Mouse (Mus musculus): ENCODE measurements around the gene Psmc3. TPM values are rescaled to one million over a fixed set of nuclear protein-coding genes. Genes with fewer than 3 reads are reported as not detected.

Gene Psmc3
- 74.5 TPM for polyA plus RNA-seq (2014; fragmentation: Illumina TruSeq; extraction: RNeasy Lipid Tissue Mini Kit (QIAGEN cat#74804); ENCODE audit: low replicate concordance)

DNA sequence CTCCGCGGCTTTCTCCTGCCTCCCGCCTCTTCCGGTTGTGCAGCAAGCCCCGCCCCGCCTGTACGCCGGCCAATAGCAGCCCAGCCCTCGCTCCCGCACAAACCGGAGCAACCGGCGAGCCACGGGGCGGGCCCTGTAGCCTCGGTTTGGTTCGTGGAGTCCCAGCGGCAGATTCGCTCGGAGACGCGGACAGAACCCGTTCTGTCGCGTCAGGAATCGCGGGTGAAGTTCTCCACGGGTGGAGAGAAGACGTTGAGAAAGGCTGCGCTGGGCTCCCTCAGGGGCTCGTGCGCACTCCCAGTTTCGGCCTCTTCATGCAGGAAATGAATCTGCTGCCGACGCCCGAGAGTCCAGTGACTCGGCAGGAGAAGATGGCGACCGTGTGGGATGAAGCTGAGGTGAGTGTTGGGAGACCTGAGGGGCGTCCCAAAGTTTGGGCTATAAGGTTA is at the start of gene Psmc3:
Gene Psmc3 (plus strand): TSS at position 76 of the 449 bp plus-strand sequence.

DNA sequence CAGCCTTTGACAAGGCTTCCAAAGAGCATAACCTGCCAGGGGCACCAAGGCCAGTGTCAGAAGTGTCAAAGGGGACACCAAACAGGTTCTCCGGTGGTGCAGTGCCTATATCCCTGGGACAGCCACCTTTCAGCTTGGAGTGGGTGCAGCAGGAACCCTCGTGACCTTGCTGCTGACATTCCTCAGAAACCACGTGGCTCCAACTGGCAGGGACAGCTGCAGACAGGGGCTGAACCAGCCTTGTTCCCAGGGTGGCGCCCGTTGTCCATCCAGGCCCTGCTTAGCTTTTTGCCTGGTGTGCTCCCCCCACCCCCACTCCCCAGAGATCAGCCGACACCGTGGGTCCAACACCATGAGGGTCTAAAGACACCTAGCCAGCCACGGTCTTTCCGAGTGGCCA is 18.4 kb upstream of the Psmc3 start, which contains the start of gene Rapsn:
Gene Rapsn (plus strand): TSS at position 236 of the 400 bp plus-strand sequence.

DNA sequence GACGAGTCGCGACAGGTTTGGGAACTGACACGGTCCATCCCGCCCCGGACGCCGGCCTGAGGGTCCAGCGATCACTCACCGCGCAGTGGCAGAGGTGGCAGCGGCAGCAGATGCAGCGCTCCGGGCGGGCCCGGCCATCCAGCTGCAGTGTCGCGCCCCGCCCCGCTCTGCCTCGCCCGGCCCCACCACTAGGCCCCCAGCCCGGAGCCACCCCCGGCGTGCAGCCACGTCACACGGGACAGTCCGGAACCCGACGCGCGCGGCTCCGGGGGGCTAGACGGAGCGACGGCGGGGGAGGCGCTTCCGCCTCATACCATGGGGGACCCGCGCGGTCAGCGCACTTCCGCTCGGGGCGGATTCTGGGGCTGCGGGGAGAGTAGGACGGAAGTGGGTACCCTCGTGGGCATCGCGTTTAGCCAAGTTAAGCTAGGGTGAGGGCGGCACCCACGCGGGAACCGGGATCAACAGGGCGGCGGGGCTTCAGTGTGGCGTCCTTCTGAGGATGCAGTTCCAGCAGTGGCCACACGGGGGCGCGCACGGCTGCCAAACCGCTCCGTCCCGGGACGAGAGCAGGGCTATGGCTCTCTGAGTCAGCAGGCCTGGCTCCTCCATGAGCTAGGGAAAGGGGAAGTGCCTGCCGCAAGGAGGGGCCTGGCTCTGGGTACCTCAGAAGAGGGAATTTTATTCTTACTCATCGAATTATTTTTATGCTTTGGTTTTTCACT is 16.4 kb downstream of the Psmc3 start, which contains the start of gene Slc39a13:
Gene Slc39a13 (minus strand): TSS at position 342 of the 725 bp plus-strand sequence.

DNA sequence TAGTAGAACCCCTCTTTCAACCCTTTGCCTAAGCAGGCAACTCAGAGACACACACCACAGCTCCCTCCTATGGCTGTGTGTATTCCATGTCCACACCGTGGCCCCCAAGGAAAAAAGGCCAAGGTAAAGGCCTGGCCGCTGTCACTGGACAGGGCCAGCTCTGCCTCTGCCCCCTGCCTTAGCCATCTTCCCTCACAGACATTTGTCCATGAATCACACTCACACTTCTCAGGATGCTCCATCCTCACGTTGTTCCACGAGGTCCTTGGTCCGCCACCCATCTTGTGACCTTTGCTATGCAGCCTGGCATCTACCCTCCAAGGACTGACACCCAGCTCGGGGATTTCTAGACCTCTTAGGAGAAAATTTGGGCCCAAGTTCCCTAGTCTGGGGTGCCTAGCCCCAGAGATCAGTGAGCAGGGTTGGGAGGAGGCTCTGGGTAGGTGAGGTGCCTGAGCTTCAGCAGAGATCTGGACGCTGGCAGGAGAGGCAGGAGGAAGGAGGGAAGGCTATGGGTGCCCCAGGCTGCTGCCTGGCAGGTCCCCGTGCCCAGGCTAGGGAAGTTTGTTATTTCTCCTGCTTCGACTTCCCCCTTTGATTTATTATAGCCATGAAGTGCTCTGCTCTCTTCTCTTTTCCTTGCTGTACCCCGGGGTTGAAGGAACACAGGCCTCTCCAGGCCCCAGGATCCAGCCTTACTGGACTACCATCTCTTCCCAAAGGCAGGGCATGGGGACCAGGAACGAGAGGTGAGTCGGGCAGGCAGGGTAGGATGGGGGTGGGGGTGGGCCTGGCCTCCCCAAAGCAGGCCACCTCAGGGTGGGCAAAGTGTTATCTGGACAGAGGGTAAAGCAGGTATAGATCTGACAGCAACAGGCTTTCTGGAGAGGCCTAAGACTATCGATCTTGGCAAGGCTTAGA is 28.2 kb downstream of the Psmc3 start, which contains the start of gene Spi1:
Gene Spi1 (plus strand): TSS at position 616 of the 921 bp plus-strand sequence.

Other genes with a start within 250 kb of the Psmc3 start
- gene Mtch2, start 206.9 kb upstream of the Psmc3 start, polyA plus RNA-seq (2014; fragmentation: Illumina TruSeq; extraction: RNeasy Lipid Tissue Mini Kit (QIAGEN cat#74804); ENCODE audit: low replicate concordance): 2,180 TPM
- not detected for gene C1qtnf4, start 168.1 kb upstream of the Psmc3 start, polyA plus RNA-seq (2014; fragmentation: Illumina TruSeq; extraction: RNeasy Lipid Tissue Mini Kit (QIAGEN cat#74804); ENCODE audit: low replicate concordance)
- 5.5 TPM for gene Kbtbd4, start 149.3 kb upstream of the Psmc3 start, polyA plus RNA-seq (2014; fragmentation: Illumina TruSeq; extraction: RNeasy Lipid Tissue Mini Kit (QIAGEN cat#74804); ENCODE audit: low replicate concordance)
- 126 TPM for gene Ndufs3, start 149.2 kb upstream of the Psmc3 start, polyA plus RNA-seq (2014; fragmentation: Illumina TruSeq; extraction: RNeasy Lipid Tissue Mini Kit (QIAGEN cat#74804); ENCODE audit: low replicate concordance)
- 84.7 TPM for gene Celf1, start 113.6 kb upstream of the Psmc3 start, polyA plus RNA-seq (2014; fragmentation: Illumina TruSeq; extraction: RNeasy Lipid Tissue Mini Kit (QIAGEN cat#74804); ENCODE audit: low replicate concordance)
- not detected for gene Rapsn, start 18.4 kb upstream of the Psmc3 start, polyA plus RNA-seq (2014; fragmentation: Illumina TruSeq; extraction: RNeasy Lipid Tissue Mini Kit (QIAGEN cat#74804); ENCODE audit: low replicate concordance)
- gene Slc39a13, start 16.4 kb downstream of the Psmc3 start, polyA plus RNA-seq (2014; fragmentation: Illumina TruSeq; extraction: RNeasy Lipid Tissue Mini Kit (QIAGEN cat#74804); ENCODE audit: low replicate concordance): 0.89 TPM
- gene Spi1, start 28.4 kb downstream of the Psmc3 start, polyA plus RNA-seq (2014; fragmentation: Illumina TruSeq; extraction: RNeasy Lipid Tissue Mini Kit (QIAGEN cat#74804); ENCODE audit: low replicate concordance): 2.4 TPM
- gene Mybpc3, start 64.1 kb downstream of the Psmc3 start, polyA plus RNA-seq (2014; fragmentation: Illumina TruSeq; extraction: RNeasy Lipid Tissue Mini Kit (QIAGEN cat#74804); ENCODE audit: low replicate concordance): not detected
- 3.3 TPM for gene Madd, start 129.8 kb downstream of the Psmc3 start, polyA plus RNA-seq (2014; fragmentation: Illumina TruSeq; extraction: RNeasy Lipid Tissue Mini Kit (QIAGEN cat#74804); ENCODE audit: low replicate concordance)
- gene Nr1h3, start 148.8 kb downstream of the Psmc3 start, polyA plus RNA-seq (2014; fragmentation: Illumina TruSeq; extraction: RNeasy Lipid Tissue Mini Kit (QIAGEN cat#74804); ENCODE audit: low replicate concordance): 0.48 TPM
- gene Acp2, start 148.9 kb downstream of the Psmc3 start, polyA plus RNA-seq (2014; fragmentation: Illumina TruSeq; extraction: RNeasy Lipid Tissue Mini Kit (QIAGEN cat#74804); ENCODE audit: low replicate concordance): 35.3 TPM
- 21.9 TPM for gene Ddb2, start 183.0 kb downstream of the Psmc3 start, polyA plus RNA-seq (2014; fragmentation: Illumina TruSeq; extraction: RNeasy Lipid Tissue Mini Kit (QIAGEN cat#74804); ENCODE audit: low replicate concordance)
- not detected for gene Pacsin3, start 201.9 kb downstream of the Psmc3 start, polyA plus RNA-seq (2014; fragmentation: Illumina TruSeq; extraction: RNeasy Lipid Tissue Mini Kit (QIAGEN cat#74804); ENCODE audit: low replicate concordance)
- 5.3 TPM for gene Arfgap2, start 211.0 kb downstream of the Psmc3 start, polyA plus RNA-seq (2014; fragmentation: Illumina TruSeq; extraction: RNeasy Lipid Tissue Mini Kit (QIAGEN cat#74804); ENCODE audit: low replicate concordance)